Mouse (Mus musculus): ENCODE measurements at regions not wholly inside any gene's neighbourhood (a gene's known extent, or its start where the extent isn't known, plus 50 kb on each side); places are given as distances from the start of the nearest gene placed in this dataset.
A peak's percentile ranks its signal among the peaks of the same experiment; 100 is the strongest.

DNA sequence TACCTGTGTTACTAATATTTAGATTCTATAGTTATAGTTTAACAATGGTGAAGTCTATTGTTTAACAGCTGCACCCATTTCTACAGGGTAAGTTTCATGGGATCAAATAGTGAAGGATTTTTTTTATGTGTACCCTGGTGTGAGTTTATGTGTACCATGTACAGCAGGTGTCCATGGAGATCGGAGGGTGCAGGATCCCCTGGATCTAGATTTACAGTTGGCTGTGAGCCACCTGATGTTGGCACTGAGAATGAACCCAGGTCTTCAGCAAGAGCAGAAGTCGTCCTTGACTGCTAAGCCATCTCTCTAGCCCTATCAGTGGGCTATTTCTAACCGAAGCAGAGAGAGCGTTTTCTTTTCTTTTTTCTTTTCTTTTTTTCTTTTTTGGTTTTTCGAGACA, 162.4 kb upstream of the Lef1 start:
- H3K27me3 ChIP-seq (ENCODE audit: control insufficient read depth, insufficient read depth, low read length), result no peaks in the 10 kb centered on the region
- H3K9me3 ChIP-seq (ENCODE audit: control insufficient read depth, low read length), result no peaks in the 10 kb centered on the region
- H3K36me3 ChIP-seq (ENCODE audit: control insufficient read depth, insufficient read depth, low read length), result no peaks in the 10 kb centered on the region
- no peak overlapping the region for H3K4me3 ChIP-seq (ENCODE audit: low read length)
- H3K4me2 ChIP-seq (replicated peaks; ENCODE audit: low read depth, low read length), result no peak overlapping the region
- peaks cover 7% of the 10 kb centered on the region; the same call in 1 of the 2 replicates for H3K4me1 ChIP-seq (ENCODE audit: control insufficient read depth, insufficient read depth, low read length)
- H3K27ac ChIP-seq (ENCODE audit: low read depth, low read length), result no peak overlapping the region
- 91% methylated on average over 5 of the region's 5 CpGs for WGBS
- ATAC-seq (ENCODE audit: low FRiP score, low TSS enrichment), result no peak
- no peak overlapping the region for H3K9ac ChIP-seq (ENCODE audit: low read depth, low read length)

DNA sequence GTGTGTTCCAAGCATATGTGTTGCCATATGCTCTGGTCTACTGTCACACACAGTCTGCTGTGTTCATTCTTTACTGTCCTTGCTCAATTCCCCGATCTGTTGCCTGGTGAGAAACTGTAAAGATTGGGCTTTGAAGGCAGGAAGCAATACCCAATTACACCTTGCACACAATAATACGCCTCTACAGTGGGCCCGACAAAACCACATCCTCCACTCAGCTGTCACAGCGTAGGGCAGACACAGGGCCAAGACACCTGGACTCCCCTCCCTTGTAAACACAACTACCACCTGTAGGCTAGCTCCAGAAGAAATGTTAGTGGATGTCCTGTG, 163.0 kb upstream of the Lef1 start:
- no peak overlapping the region for H3K27ac ChIP-seq (ENCODE audit: low read depth, low read length)
- no peak for ATAC-seq (ENCODE audit: low FRiP score, low TSS enrichment)
- H3K9ac ChIP-seq (ENCODE audit: low read depth, low read length), result no peak overlapping the region
- no peak overlapping the region for H3K4me2 ChIP-seq (replicated peaks; ENCODE audit: low read depth, low read length)
- no peaks in the 10 kb centered on the region for H3K36me3 ChIP-seq (ENCODE audit: control insufficient read depth, insufficient read depth, low read length)
- no peak overlapping the region for H3K4me3 ChIP-seq (ENCODE audit: low read length)
- peaks cover 7% of the 10 kb centered on the region; the same call in 1 of the 2 replicates for H3K4me1 ChIP-seq (ENCODE audit: control insufficient read depth, insufficient read depth, low read length)
- 87% methylated on average over 4 of the region's 4 CpGs for WGBS
- no peaks in the 10 kb centered on the region for H3K27me3 ChIP-seq (ENCODE audit: control insufficient read depth, insufficient read depth, low read length)
- H3K9me3 ChIP-seq (ENCODE audit: control insufficient read depth, low read length), result no peaks in the 10 kb centered on the region

DNA sequence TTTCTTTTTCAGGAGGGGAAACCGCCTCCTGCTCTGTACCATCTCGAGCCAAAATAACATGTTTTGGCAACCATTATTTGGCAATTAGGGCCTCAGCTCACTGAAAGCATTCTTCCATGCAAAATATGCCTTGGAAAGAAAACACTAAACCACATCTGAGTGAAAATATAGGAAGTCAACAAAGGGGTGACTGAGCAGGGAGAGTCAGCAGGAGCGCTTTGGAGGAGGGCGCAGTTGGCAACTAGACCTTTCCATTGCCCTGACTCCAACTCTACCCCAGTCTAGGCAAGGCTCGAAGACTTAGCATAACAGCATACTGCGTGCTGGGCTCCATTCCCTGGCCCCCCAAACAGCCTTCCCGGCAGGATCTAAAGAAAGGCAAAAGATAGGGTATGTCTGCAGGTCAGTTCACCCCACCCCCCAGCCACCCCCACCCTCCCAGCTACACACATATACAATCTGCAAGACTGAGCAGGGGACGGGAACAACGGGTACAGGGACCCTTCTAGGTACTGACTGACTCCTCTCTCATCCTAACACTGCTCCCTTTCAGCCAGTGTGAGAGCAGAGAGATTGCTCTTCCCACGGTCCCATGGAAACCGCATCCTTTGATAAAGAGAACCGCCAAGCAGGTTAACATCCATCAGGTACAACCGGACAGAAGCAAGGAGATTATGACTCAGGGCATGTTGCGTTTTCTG, 163.5 kb upstream of the Lef1 start:
- no peaks in the 10 kb centered on the region for H3K9me3 ChIP-seq (ENCODE audit: control insufficient read depth, low read length)
- H3K4me3 ChIP-seq (ENCODE audit: low read length), result no peak overlapping the region
- no peaks in the 10 kb centered on the region for H3K36me3 ChIP-seq (ENCODE audit: control insufficient read depth, insufficient read depth, low read length)
- H3K4me1 ChIP-seq (ENCODE audit: control insufficient read depth, insufficient read depth, low read length), result peaks cover 7% of the 10 kb centered on the region; the same call in 1 of the 2 replicates
- H3K27ac ChIP-seq (ENCODE audit: low read depth, low read length), result 0 out of 2 replicates have a peak overlapping the region, but pooled peaks have one; percentile 63
- H3K9ac ChIP-seq (ENCODE audit: low read depth, low read length), result no peak overlapping the region
- ATAC-seq (ENCODE audit: low FRiP score, low TSS enrichment), result peak; percentile 58; the same call in 1 of the 2 replicates
- H3K27me3 ChIP-seq (ENCODE audit: control insufficient read depth, insufficient read depth, low read length), result no peaks in the 10 kb centered on the region
- peak overlapping the region; percentile 70 for H3K4me2 ChIP-seq (replicated peaks; ENCODE audit: low read depth, low read length)
- WGBS, result 82% methylated on average over 14 of the region's 14 CpGs

DNA sequence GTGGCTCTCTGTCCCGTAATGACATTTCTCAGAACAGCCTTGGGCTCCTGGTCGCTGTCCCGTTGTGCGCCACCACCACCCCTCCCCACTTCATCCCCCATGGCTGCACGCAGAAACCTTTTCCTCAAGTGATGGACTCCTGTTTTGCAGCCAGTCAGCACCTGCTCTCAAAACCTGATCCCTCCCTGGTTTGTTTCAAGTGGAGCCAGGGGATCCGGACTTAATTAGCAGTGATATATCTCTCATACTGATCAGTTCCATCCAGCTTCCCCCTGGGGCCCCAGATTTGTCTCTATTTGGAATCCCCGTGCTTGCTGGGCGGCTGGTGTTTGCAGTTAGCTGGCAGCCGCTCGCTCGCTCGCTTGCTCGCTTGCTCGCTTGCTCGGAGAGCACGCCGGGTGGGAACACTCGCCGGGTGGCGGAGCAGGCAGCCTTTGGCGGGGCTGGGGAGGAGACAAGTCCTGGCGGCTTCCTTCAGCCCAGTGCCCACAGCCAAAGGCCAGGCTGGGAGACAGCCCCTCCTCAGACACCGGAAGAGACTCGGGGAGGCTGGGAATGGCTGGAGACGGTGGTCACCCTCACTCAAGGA, 164.3 kb upstream of the Lef1 start:
- peak; percentile 86 for ATAC-seq (ENCODE audit: low FRiP score, low TSS enrichment)
- Histone ChIP-seq H3K9me3 (ENCODE audit: control insufficient read depth, low read length) (no peaks in the 10 kb centered on the region), H3K27me3 (ENCODE audit: control insufficient read depth, insufficient read depth, low read length) (no peaks in the 10 kb centered on the region), H3K4me3 (ENCODE audit: low read length) (peak overlapping the region; percentile 35), H3K36me3 (ENCODE audit: control insufficient read depth, insufficient read depth, low read length) (no peaks in the 10 kb centered on the region), H3K27ac (ENCODE audit: low read depth, low read length) (peak overlapping the region; percentile 63), H3K4me2 (replicated peaks; ENCODE audit: low read depth, low read length) (peak overlapping the region; percentile 70), H3K4me1 (ENCODE audit: control insufficient read depth, insufficient read depth, low read length) (peaks cover 7% of the 10 kb centered on the region; the same call in 1 of the 2 replicates), H3K9ac (ENCODE audit: low read depth, low read length) (peak overlapping the region; percentile 58)
- WGBS, result 0% methylated on average over 25 of the region's 25 CpGs

DNA sequence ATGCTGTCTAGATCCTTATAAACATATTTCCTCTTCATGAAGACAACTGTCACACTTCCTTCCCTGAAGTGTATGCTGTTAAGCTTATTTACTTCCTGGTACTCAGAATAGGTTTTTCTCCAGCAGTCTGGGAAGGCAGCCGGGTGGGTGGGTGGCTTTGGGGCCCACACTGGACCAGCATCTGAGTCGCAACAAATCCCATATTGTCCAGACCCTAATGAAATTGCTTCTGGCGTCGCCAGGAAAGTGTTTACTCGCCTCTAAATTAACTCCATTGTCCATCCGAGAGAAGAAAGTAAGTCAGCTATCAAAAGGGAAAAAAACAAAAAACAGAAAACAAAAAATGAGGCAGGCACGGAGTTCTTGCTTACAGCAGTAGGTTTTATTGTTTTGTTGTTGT, 164.9 kb upstream of the Lef1 start:
- no peak for ATAC-seq (ENCODE audit: low FRiP score, low TSS enrichment)
- no peaks in the 10 kb centered on the region for H3K27me3 ChIP-seq (ENCODE audit: control insufficient read depth, insufficient read depth, low read length)
- 9% methylated on average over 7 of the region's 7 CpGs for WGBS
- H3K9ac ChIP-seq (ENCODE audit: low read depth, low read length), result no peak overlapping the region; the same call in 1 of the 2 replicates
- no peak overlapping the region for H3K27ac ChIP-seq (ENCODE audit: low read depth, low read length)
- no peaks in the 10 kb centered on the region for H3K36me3 ChIP-seq (ENCODE audit: control insufficient read depth, insufficient read depth, low read length)
- H3K4me2 ChIP-seq (replicated peaks; ENCODE audit: low read depth, low read length), result peak overlapping the region; percentile 70
- H3K4me3 ChIP-seq (ENCODE audit: low read length), result no peak overlapping the region
- no peaks in the 10 kb centered on the region for H3K9me3 ChIP-seq (ENCODE audit: control insufficient read depth, low read length)
- H3K4me1 ChIP-seq (ENCODE audit: control insufficient read depth, insufficient read depth, low read length), result peaks cover 7% of the 10 kb centered on the region; the same call in 1 of the 2 replicates

DNA sequence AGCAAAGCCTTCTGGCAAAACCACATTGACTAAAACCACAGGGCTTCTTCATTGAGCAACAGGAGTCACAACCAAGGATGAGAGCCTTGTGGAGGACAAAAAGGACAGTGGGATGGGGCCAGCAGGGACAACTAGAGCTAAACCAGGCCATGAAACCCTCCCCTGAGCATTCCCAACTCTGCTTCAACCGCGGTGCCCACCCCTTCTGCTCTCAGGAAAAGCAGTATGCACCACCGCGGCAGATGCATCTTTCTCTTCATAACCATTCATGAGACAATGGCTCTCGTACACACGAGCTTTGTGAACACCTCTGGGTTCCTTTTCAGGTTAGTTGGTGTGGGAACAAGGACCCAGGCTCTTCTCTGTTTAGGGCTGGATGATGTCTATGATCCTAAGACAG, 166.0 kb upstream of the Lef1 start:
- no peak overlapping the region for H3K9ac ChIP-seq (ENCODE audit: low read depth, low read length)
- no peak overlapping the region for H3K4me2 ChIP-seq (replicated peaks; ENCODE audit: low read depth, low read length)
- no peaks in the 10 kb centered on the region for H3K9me3 ChIP-seq (ENCODE audit: control insufficient read depth, low read length)
- WGBS, result 93% methylated on average over 6 of the region's 6 CpGs
- H3K27ac ChIP-seq (ENCODE audit: low read depth, low read length), result no peak overlapping the region
- no peak overlapping the region for H3K4me3 ChIP-seq (ENCODE audit: low read length)
- H3K27me3 ChIP-seq (ENCODE audit: control insufficient read depth, insufficient read depth, low read length), result no peaks in the 10 kb centered on the region
- no peaks in the 10 kb centered on the region for H3K36me3 ChIP-seq (ENCODE audit: control insufficient read depth, insufficient read depth, low read length)
- H3K4me1 ChIP-seq (ENCODE audit: control insufficient read depth, insufficient read depth, low read length), result peaks cover 7% of the 10 kb centered on the region; the same call in 1 of the 2 replicates
- no peak for ATAC-seq (ENCODE audit: low FRiP score, low TSS enrichment)

DNA sequence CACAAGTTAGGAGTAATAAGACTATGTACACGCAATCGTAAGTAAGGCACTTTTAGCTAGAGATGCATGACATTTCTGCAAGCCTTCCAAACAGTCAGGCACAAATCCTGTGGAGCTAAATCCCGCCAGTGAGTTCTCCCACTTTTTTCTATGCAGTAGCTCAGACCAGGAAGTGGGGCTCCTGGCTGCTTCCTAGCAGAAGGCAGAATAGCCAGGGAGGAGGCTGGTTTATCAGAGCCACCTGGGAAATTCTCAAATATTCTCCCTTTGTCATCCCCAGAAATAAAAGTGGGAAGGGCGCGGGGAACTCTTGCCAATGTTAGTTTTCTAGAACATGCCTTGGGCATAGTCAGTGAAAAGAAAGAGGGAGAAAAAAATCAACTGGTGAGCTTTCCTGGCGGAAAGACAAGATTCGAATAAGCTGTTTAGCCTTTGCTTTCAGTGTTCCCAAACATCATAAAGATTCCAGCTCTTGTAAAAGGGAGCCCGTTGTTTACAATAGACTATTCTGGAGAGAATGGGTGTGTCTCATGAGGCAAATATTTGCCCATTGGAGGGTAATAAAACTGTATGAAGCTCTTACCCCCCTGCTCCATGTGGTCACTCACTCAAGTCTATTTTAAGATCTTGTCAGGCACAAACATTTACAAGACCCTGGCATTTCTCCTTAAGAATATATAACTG, 167.2 kb upstream of the Lef1 start:
- no peaks in the 10 kb centered on the region for H3K36me3 ChIP-seq (ENCODE audit: control insufficient read depth, insufficient read depth, low read length)
- peaks cover 7% of the 10 kb centered on the region; the same call in 1 of the 2 replicates for H3K4me1 ChIP-seq (ENCODE audit: control insufficient read depth, insufficient read depth, low read length)
- no peak overlapping the region for H3K27ac ChIP-seq (ENCODE audit: low read depth, low read length)
- H3K9me3 ChIP-seq (ENCODE audit: control insufficient read depth, low read length), result no peaks in the 10 kb centered on the region
- no peak overlapping the region for H3K4me2 ChIP-seq (replicated peaks; ENCODE audit: low read depth, low read length)
- H3K4me3 ChIP-seq (ENCODE audit: low read length), result no peak overlapping the region
- no peak for ATAC-seq (ENCODE audit: low FRiP score, low TSS enrichment)
- no peaks in the 10 kb centered on the region for H3K27me3 ChIP-seq (ENCODE audit: control insufficient read depth, insufficient read depth, low read length)
- 74% methylated on average over 8 of the region's 8 CpGs for WGBS
- no peak overlapping the region for H3K9ac ChIP-seq (ENCODE audit: low read depth, low read length)

DNA sequence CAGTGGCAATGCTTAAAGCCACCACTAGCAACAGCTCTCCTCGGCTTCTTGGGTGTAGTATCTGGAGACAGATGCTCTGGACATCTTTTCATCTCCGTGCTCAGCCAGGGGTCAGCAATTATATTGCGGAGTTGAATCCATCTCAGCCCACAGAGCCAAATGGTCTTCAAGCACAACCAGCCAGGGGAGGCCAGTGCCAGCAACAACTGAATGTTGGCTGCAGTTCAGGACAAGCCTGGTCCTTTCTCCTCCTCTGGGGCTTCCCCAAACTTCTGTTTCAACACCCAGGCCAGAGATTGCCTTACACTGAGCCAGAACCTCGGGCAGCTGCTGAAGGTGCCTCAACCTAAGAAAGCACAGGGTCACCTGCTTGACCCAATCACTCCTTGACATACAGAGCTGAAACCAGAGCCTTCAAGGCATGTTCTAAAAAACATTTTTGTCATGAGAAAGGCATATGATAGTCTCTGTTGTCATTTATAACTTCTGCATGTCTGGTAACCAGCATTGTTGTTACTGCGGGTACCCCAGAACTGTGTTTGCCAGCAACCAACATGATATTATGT, 169.9 kb upstream of the Lef1 start:
- Histone ChIP-seq H3K4me1 (ENCODE audit: control insufficient read depth, insufficient read depth, low read length) (no peaks in the 10 kb centered on the region), H3K36me3 (ENCODE audit: control insufficient read depth, insufficient read depth, low read length) (no peaks in the 10 kb centered on the region), H3K9ac (ENCODE audit: low read depth, low read length) (no peak overlapping the region), H3K4me3 (ENCODE audit: low read length) (no peak overlapping the region), H3K27ac (ENCODE audit: low read depth, low read length) (no peak overlapping the region), H3K9me3 (ENCODE audit: control insufficient read depth, low read length) (no peaks in the 10 kb centered on the region), H3K27me3 (ENCODE audit: control insufficient read depth, insufficient read depth, low read length) (no peaks in the 10 kb centered on the region), H3K4me2 (replicated peaks; ENCODE audit: low read depth, low read length) (no peak overlapping the region)
- no peak for ATAC-seq (ENCODE audit: low FRiP score, low TSS enrichment)
- WGBS, result 58% methylated on average over 5 of the region's 5 CpGs

DNA sequence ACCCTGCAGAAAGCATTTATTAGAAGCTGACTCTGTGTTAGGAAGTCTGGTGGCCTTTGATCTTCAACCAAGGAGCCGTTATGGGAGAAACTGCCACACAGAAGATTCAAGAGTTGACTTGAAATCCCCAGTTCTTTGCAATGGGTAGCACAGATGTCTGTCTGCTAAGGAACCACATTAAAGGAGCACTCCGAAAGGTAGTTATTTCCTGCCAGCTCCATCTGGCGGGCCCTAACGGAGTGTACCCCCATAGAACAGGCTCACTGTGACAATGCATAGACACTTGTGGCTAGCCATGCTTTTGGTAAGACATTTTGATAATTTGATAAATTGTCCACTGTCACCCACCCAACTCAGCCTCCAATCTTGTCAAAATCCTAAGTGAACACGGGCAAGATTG, 173.3 kb upstream of the Lef1 start:
- Histone ChIP-seq H3K27me3 (ENCODE audit: control insufficient read depth, insufficient read depth, low read length) (no peaks in the 10 kb centered on the region), H3K4me2 (replicated peaks; ENCODE audit: low read depth, low read length) (no peak overlapping the region), H3K4me3 (ENCODE audit: low read length) (no peak overlapping the region), H3K4me1 (ENCODE audit: control insufficient read depth, insufficient read depth, low read length) (no peaks in the 10 kb centered on the region), H3K36me3 (ENCODE audit: control insufficient read depth, insufficient read depth, low read length) (no peaks in the 10 kb centered on the region), H3K9me3 (ENCODE audit: control insufficient read depth, low read length) (no peaks in the 10 kb centered on the region), H3K27ac (ENCODE audit: low read depth, low read length) (no peak overlapping the region), H3K9ac (ENCODE audit: low read depth, low read length) (no peak overlapping the region)
- 56% methylated on average over 5 of the region's 5 CpGs for WGBS
- no peak for ATAC-seq (ENCODE audit: low FRiP score, low TSS enrichment)

Data from kidney, embryonic 14.5 days (tissue).